Mouse (Mus musculus) layer of hippocampus, adult 9-11 months (tissue): ENCODE measurements around the gene Foxn2.
"Not testable (repeated sequence)": the region's sequence is repeated elsewhere in the genome, so short reads cannot be mapped to it uniquely, and the experiment has no call there.

Experiments used
- DNase-seq: peaks from one replicate; pipeline ENCODE4 v3.0.0; 2022

Foxn2 gene

GRCm38 (mm10) chr17:88442661-88443060 lies 2.1 kb downstream of the Foxn2 start:
- DNase-seq = no peak

DNA sequence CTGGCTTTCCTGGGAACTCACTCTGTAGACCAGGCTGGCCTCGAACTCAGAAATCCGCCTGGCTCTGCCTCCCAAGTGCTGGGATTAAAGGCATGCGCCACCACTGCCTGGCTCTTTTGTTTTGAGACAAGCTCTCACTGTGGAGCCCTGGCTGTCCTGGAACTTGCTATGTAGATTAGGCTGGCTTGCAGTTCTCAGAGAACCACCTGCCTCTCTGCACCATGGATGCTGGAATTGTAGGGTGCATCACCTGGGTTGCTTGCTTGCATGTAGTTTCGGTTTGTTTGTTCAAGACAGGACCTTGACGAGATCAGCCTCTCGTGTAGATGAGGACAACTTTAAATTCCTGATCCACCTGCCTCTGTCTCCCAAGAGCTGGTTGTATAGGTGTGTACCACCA lies 2.7 kb downstream of the Foxn2 start:
- DNase-seq = no peak

GRCm38 (mm10) chr17:88458079-88458478 lies 17.6 kb downstream of the Foxn2 start:
- no peak for DNase-seq

DNA sequence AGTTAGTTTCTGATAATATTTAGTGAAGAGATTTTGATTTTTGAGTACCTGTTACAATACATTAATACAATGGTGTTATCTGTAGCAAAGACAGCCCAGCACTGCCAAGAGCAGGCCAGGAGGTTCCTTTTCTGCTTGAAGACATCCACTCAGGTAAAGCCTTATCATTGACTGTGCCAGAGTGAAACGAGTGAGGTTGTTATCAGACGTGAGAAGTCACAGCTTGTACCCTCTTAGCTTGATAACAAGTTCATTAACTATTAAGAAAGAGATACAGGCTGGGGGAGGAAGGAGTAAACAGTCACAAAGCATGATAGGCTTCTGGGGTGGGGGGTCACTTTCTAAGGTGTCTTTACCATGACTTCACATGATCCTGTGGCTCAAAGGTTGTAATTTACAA lies 19.0 kb downstream of the Foxn2 start:
- no peak for DNase-seq

DNA sequence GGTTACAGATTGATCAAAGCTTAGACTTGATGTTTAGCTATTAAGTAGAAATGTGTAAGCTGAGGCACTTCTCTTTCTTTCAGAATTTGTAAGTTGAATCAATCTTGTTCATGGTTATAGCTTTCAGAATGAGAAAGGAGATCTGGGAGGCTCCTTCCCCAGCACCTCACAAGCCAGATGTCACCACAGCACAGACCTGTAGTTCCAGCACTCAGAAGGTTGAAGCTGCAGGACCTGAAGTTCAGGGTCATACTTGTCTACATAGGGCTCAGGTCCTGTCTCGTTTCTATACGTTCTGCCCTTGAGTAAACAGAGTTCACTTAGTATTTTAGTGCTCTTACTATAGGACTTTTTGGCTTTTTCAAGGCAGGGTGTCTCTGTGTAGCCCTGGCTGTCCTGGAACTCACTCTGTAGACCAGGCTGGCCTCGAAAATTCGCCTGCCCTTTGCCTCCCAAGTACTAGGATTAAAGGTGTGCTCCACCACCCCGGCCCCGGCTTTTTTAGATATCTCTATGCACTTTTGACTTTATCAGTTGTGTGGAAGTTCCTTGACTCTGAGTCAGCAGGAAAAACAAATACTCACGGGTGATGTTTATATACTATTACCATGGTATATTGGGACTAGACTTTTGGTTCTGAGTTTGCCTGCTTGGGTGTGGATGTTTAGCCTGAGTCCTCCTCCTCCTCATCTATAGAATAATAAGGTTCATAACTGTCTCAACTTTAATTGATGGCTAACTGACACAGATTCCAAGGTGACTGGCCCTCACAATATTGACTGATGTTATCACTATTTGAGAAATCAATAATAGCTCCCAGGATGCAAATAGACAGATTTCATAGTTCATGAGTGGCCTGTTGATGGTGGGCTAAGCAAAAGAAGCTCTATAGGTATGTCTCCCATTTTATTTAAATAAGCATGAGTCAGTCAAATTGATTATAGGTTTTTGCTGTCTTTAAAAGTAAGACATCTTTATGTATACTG lies 19.7 kb downstream of the Foxn2 start:
- DNase-seq = no peak

DNA sequence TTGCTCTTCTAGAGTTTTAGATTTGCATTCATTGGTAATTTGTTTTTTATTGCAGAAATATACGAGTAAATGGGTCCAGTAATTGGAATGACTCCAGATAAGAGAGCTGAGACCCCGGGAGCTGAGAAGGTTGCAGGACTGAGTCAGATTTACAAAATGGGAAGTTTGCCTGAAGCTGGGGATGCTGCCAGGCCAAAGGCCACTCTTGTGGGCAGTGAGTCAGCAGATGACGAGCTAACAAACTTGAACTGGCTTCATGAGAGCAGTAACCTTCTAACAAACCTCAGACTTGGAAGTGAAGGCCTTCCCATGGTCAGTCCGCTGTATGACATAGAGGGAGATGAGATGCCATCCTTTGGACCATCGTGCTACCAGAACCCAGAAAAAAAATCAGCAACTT lies 22.1 kb downstream of the Foxn2 start:
- peak; percentile 56 for DNase-seq

DNA sequence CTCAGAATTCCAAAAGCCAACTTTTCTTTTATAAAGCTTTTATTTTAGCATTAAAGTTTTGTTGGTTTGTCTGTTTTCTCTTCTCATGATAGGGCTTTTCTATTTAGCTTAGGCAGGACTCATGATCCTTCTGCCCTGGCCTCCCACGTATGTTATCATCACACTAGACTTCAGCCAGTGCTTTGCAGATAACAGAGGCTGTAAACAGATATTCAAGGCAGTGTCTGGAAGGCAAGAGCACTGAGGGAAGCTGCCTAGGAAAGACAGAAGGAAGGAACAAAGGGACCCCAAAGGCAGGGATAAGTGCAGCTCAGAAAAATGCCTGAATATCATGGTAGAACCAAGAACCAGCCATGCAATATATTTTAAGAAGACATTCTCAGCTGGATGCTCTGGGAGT lies 26.1 kb downstream of the Foxn2 start:
- no peak for DNase-seq

- no peak for DNase-seq
Measured at GRCm38 (mm10) chr17:88467696-88468095, 27.2 kb downstream of the Foxn2 start.

GRCm38 (mm10) chr17:88468655-88469398 lies 28.3 kb downstream of the Foxn2 start:
- DNase-seq = not testable (repeated sequence)

DNA sequence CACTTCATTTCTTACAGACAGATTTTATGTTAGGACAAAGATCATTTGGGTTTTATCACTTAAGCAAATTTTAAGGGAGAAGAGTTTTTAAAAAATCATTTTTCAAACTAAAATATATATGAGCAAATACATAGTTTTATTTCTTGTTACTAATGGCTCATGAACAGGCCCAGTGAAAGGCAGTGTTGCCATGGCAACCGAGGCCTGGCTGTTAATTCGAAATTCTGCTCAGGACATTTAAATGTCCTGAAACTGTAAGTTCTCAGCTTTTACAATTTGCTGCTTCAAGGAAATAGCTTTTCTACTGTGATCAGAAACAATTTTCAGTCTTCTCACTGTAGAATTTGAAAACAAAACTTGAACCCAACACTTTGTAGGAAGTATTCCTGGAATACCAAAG lies 33.3 kb downstream of the Foxn2 start:
- DNase-seq = peak; percentile 35

DNA sequence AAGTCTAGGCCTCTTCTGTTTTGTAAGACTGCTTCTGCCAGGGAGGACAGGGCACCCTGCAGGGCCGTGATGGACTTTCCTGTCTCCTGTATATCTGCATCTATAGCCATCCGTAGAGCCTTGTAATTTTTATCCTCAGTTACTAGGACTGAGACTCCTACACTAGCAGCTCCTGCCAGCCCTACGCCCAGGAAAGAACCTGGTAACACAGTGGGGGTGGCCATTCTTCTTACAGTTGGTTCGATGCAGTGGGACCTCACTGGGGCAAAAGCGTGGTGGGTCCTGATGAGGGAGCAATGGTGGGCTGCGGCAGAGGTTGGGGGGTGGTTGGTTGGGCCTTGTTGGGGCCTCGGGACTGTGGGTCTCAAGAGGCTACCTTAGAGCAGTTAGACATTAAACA lies 36.7 kb downstream of the Foxn2 start:
- no peak for DNase-seq

DNA sequence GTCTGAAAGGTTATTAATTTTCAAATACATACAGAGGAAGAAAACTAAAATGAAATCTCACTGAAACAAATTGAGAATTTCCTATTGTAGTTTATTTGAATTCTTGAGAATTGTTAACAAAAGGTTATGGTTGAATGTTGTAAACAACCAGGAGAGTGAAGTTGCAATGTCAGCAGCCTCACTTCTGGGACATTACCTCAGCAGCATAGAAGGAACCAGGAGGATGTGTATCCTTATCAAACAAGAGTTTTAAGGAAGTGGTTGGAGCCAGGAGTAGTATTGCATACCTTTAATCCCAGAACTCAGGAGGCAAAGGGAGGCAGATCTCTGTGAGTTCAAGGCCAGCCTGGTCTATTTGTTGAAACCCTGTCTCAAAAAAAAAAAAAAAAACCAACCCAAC lies 37.2 kb downstream of the Foxn2 start:
- DNase-seq = no peak

GRCm38 (mm10) chr17:88479040-88479439 lies 38.5 kb downstream of the Foxn2 start:
- DNase-seq = no peak

DNA sequence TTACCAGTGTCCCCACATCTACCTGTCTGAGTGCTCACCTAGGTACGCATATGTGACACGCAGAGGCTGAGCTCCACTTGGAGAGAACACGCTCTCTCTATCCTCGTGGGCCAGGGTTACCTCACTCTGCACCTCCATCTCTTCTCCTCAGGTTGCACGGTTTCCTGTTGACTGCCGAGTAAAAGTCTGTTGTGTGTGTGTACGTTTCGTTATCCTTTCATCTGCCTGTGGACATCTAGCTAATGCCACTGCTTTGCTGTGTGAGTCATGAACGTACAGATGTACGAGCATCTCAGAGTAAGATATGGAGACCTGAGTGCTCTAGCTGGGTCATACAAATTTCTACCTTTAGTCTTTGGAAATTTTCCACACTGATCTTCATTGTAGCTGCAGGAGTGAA lies 39.9 kb downstream of the Foxn2 start:
- DNase-seq = no peak

DNA sequence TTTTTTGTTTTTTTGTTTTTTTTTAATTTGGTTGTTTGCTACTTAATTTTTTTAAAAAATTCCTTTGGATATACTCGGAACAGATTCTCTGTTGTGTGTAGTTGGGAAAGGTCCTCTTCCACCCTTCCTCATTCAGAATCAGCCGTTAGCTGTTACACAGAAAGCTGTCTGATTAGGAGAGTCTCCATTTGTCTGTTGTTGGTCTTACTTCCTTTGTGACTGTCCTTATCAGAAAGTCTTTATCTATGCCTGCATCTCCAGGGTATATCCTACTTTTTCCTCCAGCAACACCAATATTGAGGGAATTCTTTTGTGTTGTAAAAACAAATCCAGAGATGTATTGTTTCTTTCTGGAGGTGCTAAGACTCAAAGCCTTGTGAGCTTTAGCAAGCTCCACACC lies 40.6 kb downstream of the Foxn2 start:
- DNase-seq = no peak

DNA sequence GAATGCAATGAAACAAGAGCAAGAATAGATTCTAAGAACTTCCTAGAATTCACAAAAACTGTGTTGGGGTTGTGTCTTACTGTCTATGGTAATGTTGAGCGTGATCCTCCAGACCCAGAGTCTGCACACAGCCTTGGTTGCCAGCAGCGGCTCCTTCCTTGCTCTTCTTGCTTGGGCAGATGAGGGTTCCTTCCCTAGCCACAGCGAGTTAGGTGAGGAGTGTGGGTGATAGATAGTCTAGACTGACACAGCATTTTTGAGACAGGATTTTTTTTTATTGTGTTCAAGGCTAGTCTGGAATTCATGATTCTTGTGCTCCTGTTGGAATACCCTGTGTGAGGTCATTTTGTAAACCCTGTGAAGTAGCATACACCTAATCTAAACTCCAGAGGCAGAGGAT lies 41.1 kb downstream of the Foxn2 start:
- no peak for DNase-seq

- DNase-seq = no peak
Measured at GRCm38 (mm10) chr17:88484539-88484938, 44.0 kb downstream of the Foxn2 start.

GRCm38 (mm10) chr17:88484951-88485350 lies 44.4 kb downstream of the Foxn2 start:
- DNase-seq = no peak

DNA sequence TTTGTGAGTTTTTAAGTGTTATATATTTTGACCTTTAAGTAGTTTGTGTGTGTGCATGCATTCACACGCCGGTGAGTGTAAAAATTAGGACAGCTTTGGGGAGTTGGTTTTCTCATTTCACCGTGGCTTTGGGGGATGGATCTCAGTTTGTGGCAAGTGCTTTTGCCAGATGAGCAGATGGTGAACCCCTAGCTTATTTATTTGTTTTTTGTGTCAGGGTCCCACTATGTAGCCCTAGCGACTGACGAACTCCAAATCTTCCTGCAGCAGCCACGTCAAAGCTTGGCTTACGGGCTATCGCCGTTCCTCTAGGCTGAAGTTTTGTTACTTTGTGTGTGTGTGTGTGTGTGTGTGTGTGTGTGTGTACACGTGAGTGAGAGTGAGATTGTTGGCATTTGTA lies 50.0 kb downstream of the Foxn2 start:
- DNase-seq = no peak

GRCm38 (mm10) chr17:88491366-88492106 lies 51.0 kb downstream of the Foxn2 start:
- DNase-seq = no peak

GRCm38 (mm10) chr17:88492107-88492460 lies 51.6 kb downstream of the Foxn2 start:
- DNase-seq = no peak

- DNase-seq = no peak
Measured at GRCm38 (mm10) chr17:88493551-88493950, 53.0 kb downstream of the Foxn2 start.

DNA sequence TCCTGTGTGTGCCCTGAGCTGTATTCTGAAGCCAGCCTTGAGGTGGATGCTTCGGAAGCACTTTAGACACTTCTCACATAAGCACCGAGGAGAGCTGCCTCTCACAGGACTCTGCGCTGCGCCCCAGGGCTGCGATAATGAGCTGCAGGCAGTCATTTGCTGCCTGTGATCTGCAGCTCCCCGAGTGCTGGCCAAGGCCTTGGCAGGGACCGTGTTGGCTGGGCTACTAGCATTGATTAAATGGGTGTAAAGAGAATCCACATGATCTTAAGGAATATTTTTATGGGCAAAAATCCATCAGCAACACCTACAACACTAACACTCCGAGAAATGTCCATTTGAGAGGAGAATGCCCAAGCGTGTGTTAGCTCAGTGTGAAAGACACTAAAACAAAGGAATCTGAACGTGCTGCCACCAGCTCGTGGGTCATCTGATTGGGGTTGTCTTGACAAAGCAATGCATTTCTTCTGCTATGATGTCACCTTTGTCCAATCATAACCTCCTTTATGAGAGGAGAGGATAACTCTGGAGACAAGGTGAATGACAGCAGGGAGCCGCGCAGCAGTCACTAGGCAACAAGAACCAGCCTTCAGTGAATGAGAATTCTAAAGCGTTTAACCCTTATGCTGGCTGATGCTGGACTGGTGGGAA lies 53.7 kb downstream of the Foxn2 start:
- DNase-seq = peak; percentile 48
